Mouse (Mus musculus): ENCODE measurements at regions not wholly inside any gene's neighbourhood (a gene's known extent, or its start where the extent isn't known, plus 50 kb on each side); places are given as distances from the start of the nearest gene placed in this dataset.

GRCm38 (mm10) chr13:84644024-84644423, 421.9 kb downstream of the Tmem161b start:
- DNase-seq (ENCODE audit: low spot score in 2 of 2) = no peak

DNA sequence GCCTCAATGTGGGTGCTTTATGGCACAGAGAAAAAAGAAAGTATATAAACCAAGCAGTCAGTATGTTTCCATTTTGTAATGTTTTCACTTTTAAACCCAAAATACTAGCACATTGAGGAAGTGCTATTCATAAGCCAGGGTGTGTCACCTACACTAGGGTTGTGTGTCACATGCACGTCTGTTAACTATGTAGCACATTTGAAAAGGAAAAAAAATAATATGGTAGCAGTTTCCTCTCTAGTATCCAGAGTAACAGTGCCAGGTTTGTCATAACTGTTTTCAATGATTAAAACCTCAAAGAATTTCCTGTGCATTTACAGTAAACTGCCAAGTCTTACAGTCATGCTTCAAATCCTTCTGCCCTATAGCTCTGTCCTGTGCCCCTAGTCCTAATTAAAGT, 424.8 kb downstream of the Tmem161b start:
- DNase-seq (ENCODE audit: low spot score in 2 of 2) = no peak

- no peak for DNase-seq (ENCODE audit: low spot score in 2 of 2)
Measured at GRCm38 (mm10) chr13:84648056-84648455, 426.0 kb downstream of the Tmem161b start.

DNA sequence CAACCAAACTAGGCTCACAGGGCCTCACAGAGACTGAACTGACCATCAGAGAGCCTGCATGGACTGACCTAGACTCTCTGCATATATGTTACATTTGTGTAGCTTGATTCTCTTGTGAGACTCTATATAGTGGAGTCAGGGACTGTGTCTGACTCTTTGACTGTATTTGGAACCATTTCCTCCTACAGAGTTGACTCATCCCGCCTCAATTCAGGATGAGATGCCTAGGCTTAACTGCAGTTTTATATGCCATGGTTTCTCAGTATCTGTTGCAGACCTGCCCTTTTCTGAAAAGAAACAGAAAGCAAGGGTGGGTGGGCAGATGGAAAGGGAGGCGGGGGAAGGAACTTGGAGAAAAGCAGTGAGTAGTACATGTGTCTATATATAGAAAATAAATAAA, 441.9 kb downstream of the Tmem161b start:
- no peak for DNase-seq (ENCODE audit: low spot score in 2 of 2)

- no peak for DNase-seq (ENCODE audit: low spot score in 2 of 2)
Measured at GRCm38 (mm10) chr13:84680971-84681370, 458.9 kb downstream of the Tmem161b start.

GRCm38 (mm10) chr13:84685930-84686329, 463.8 kb downstream of the Tmem161b start:
- no peak for DNase-seq (ENCODE audit: low spot score in 2 of 2)

- DNase-seq (ENCODE audit: low spot score in 2 of 2) = no peak
Measured at GRCm38 (mm10) chr13:84693462-84693861, 471.4 kb downstream of the Tmem161b start.

GRCm38 (mm10) chr13:84698472-84699080, 476.5 kb downstream of the Tmem161b start:
- no peak for DNase-seq (ENCODE audit: low spot score in 2 of 2)

DNA sequence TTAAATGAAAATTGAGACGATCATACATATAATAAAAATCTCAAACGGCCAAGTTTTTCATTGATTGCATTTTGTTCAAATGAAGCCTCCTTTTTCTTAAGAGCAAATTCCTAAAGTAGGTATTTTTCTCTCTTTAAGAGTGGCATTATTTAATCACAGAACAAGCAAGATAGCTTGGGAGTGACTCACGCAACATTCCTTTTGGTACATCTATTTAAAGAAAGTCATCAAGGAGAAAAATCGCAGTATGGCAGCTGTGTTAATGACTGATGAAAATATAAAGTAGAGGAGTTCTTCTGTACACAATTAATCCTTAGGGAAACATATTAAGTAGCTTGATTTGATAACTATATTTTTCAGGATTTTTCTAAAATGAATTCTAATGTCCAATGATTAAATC, 448.0 kb upstream of the Ccnh start:
- DNase-seq (ENCODE audit: low spot score in 2 of 2) = no peak

DNA sequence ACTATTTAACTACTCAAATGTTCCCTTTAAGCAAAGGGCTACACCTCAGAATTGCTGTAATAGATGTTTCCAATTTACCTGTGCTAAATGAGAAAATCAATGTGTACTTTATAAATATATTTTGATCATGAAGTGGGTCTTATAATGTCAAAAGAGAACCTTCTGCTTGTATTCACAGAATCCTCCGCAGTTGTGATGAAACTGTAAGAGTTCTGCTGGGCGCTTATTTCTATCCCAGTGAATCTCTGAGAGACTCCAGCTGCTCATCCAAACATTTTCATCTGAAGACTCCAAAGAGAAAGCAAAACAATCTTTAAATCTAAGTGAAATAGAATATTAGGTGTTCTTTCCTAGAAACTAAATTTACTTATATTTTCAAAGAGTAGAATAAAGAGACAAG, 440.9 kb upstream of the Ccnh start:
- no peak for DNase-seq (ENCODE audit: low spot score in 2 of 2)

DNA sequence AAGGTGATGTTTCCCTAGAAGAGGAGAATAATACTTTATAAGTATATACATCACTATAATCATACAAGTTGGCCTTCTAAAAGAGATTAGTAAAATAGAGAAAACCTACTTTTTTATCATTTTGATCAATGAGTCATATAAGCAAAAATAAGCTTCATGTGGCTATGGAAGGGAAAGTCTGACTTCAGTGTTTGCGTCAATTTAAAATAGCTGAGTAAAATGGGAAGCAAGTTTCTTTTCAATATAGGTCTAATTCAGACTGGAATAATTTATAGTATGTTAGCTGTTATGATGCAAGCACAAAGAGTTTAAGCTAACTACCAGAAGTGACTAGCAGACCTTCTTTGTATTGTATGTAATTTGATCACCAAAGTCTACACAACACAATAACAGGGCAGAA, 440.0 kb upstream of the Ccnh start:
- no peak for DNase-seq (ENCODE audit: low spot score in 2 of 2)

DNA sequence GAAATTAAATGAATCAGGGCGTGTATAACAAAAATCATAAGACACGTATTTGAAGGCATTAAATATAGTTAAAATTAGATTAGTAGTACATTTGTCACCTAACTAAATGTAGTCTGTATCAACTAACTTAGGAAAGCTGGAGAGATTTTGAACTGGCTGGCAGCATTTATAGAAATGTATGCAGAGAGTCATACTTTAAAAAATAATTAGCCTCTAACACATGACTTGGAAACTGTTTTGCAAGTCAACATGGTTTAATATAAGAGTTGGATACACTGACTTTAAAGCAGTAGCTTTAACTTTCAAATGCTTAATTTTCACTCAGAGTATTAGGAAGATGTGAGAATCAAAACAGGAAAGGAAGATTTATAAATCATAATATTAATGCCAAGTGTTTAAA, 439.1 kb upstream of the Ccnh start:
- DNase-seq (ENCODE audit: low spot score in 2 of 2) = no peak

- DNase-seq (ENCODE audit: low spot score in 2 of 2) = no peak
Measured at GRCm38 (mm10) chr13:84751576-84752490, 437.4 kb upstream of the Ccnh start.

DNA sequence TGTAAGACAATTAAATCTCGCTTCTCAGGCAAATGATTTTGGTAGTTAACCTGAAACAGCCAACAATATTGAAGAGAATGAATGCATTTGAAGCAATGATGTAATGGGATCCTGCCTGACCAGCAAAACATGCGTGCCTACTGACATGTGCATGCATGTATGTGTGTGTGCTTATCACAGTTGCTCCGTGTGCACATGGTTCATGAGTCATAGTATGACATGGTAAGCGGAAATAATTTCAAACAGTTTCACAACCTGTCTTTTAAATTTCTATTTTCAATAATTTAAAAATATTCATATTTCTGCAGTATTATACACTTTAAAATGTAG, 436.8 kb upstream of the Ccnh start:
- DNase-seq (ENCODE audit: low spot score in 2 of 2) = no peak

GRCm38 (mm10) chr13:84753751-84754500, 435.3 kb upstream of the Ccnh start:
- no peak for DNase-seq (ENCODE audit: low spot score in 2 of 2)

- DNase-seq (ENCODE audit: low spot score in 2 of 2) = no peak
Measured at GRCm38 (mm10) chr13:84754821-84755725, 434.1 kb upstream of the Ccnh start.

DNA sequence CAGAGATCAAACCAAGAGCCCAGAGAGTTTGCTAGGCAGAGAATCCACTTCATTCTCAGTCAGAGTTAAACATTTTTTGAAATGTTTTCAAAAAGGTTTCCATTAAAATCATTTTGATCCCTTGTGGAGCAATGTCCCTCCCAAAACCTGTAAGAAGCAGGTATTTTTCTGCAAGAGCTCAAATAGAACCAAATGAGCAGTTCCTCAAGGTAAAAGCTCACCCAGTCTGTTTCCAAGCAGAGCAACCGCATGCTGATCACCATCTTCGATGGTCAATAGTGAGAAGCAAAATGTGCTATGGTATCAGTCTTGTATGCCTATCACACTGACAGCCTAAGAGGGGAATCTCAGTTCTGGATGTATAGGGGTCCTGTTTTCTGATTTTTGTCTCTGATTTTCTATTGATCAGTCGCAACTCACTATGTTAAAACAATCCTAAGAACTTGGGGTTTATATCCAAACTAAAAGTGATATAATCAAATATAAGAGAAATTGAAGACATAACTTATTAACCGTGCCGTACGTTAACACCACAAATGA, 432.3 kb upstream of the Ccnh start:
- DNase-seq (ENCODE audit: low spot score in 2 of 2) = no peak

DNA sequence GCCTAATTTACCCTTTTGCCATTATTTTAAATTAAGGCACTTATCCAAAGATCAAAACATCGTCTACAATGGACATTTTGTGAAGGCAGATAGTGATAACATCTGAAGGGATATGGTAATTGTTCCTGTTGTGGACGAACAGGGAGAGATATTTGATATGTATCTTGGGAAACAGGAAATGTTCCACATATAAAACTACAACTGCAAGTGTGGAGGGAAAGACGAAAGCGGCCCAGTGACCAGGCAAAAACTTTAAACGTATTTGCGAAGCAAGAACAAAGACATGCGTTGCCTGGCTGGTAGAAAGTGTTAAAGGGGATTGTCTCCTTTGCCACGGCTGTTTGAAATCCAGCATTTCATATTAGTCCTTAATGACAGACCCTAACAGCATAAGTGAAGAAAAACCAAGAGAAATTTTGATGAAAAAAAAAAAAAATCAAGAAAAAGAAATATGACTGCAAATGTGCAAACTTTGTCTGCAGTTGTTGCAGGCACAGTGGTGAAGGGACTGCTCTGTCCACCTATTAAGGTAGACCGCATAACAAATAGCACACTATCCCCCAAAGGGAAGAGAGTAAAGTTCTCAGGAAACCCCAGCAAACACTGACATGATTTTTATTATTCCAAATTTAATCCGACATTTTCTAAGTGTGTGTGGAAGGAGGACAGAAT, 431.2 kb upstream of the Ccnh start:
- DNase-seq (ENCODE audit: low spot score in 2 of 2) = no peak

GRCm38 (mm10) chr13:84758568-84758900, 430.7 kb upstream of the Ccnh start:
- DNase-seq (ENCODE audit: low spot score in 2 of 2) = peak; percentile 13 to 22

DNA sequence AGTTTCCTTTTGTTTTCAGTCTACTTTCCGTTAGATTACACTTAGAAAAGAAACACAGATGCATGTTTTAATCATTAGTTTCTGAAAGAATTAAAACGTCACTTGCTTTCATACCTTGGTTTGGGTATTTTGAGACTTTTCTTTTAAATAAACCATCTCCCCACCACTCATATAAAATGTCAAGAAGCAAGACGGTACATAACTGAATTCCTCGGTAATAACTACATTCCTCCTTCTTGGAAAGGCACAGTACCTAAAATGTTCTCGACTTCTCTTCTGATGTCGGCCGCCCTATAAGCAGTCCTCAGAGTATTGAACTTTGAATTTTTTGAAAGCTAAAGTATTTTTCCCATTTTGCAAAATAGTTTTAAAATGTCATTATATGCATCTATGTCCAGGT, 430.1 kb upstream of the Ccnh start:
- DNase-seq (ENCODE audit: low spot score in 2 of 2) = no peak

Measured in adrenal gland, adult 18-20 months (tissue).